Mouse (Mus musculus) CD4-positive, CD25-positive, alpha-beta regulatory T cell, adult 4 months (primary cell): ENCODE data around the gene Sema3a. TPM values are rescaled to one million over a fixed set of nuclear protein-coding genes. Genes with fewer than 3 reads are reported as not detected.
"Not testable (repeated sequence)": the region's sequence is repeated elsewhere in the genome, so short reads cannot be mapped to it uniquely, and the experiment has no call there.

Source experiments
- ATAC-seq: one replicate; pipeline ENCODE4 v1.8.0; 2017
- polyA plus RNA-seq, 2 experiments: library from polyadenylated mRNA; unstranded; fragments of 100-300 nt; shearing (Covaris generic); gene quantifications; one replicate each; pipeline ENCODE4 v1.2.1; 2017

Gene Sema3a
- polyA plus RNA-seq, 2 experiments from 2014 or later = 0.52 TPM; not detected in 1

- ATAC-seq = no peak
Measured at GRCm38 (mm10) chr5:13431827-13432226, 306.6 kb downstream of the Sema3a start.

- ATAC-seq = no peak
Measured at GRCm38 (mm10) chr5:13432574-13432973, 307.4 kb downstream of the Sema3a start.

- ATAC-seq = no peak
Measured at GRCm38 (mm10) chr5:13433303-13433702, 308.1 kb downstream of the Sema3a start.

- no peak for ATAC-seq
Measured at GRCm38 (mm10) chr5:13441112-13441511, 315.9 kb downstream of the Sema3a start.

- no peak for ATAC-seq
Measured at GRCm38 (mm10) chr5:13460182-13461001, 335.2 kb downstream of the Sema3a start.

GRCm38 (mm10) chr5:13468856-13469255, 343.6 kb downstream of the Sema3a start:
- no peak for ATAC-seq

- no peak for ATAC-seq
Measured at GRCm38 (mm10) chr5:13469401-13469800, 344.2 kb downstream of the Sema3a start.

- no peak for ATAC-seq
Measured at GRCm38 (mm10) chr5:13470057-13470905, 345.1 kb downstream of the Sema3a start.

GRCm38 (mm10) chr5:13477653-13478052, 352.4 kb downstream of the Sema3a start:
- no peak for ATAC-seq

GRCm38 (mm10) chr5:13488671-13489070, 363.5 kb downstream of the Sema3a start:
- ATAC-seq = no peak

- not testable (repeated sequence) for ATAC-seq
Measured at GRCm38 (mm10) chr5:13495967-13496366, 370.8 kb downstream of the Sema3a start.

- ATAC-seq = no peak
Measured at GRCm38 (mm10) chr5:13499835-13500234, 374.6 kb downstream of the Sema3a start.

- no peak for ATAC-seq
Measured at GRCm38 (mm10) chr5:13505839-13506499, 380.8 kb downstream of the Sema3a start.

- ATAC-seq = no peak
Measured at GRCm38 (mm10) chr5:13509163-13509562, 383.9 kb downstream of the Sema3a start.

GRCm38 (mm10) chr5:13517018-13517417, 391.8 kb downstream of the Sema3a start:
- ATAC-seq = no peak

GRCm38 (mm10) chr5:13525597-13525996, 400.4 kb downstream of the Sema3a start:
- no peak for ATAC-seq

- ATAC-seq = no peak
Measured at GRCm38 (mm10) chr5:13527037-13527464, 401.8 kb downstream of the Sema3a start.

GRCm38 (mm10) chr5:13529226-13529625, 404.0 kb downstream of the Sema3a start:
- ATAC-seq = no peak

GRCm38 (mm10) chr5:13547472-13548209, 422.4 kb downstream of the Sema3a start:
- ATAC-seq = no peak

GRCm38 (mm10) chr5:13548210-13548554, 423.0 kb downstream of the Sema3a start:
- no peak for ATAC-seq

- ATAC-seq = no peak
Measured at GRCm38 (mm10) chr5:13549080-13549479, 423.9 kb downstream of the Sema3a start.

- ATAC-seq = no peak
Measured at GRCm38 (mm10) chr5:13550953-13551352, 425.7 kb downstream of the Sema3a start.
